Mouse (Mus musculus): ENCODE measurements around the gene Hk1. TPM values are rescaled to one million over a fixed set of nuclear protein-coding genes. Genes with fewer than 3 reads are reported as not detected.
A peak's percentile ranks its signal among the peaks of the same experiment; 100 is the strongest.
"Not testable (repeated sequence)": the region's sequence is repeated elsewhere in the genome, so short reads cannot be mapped to it uniquely, and the experiment has no call there.

Gene Hk1
- polyA plus RNA-seq, 1 experiment from 2014 or later, result 31.7 TPM

DNA sequence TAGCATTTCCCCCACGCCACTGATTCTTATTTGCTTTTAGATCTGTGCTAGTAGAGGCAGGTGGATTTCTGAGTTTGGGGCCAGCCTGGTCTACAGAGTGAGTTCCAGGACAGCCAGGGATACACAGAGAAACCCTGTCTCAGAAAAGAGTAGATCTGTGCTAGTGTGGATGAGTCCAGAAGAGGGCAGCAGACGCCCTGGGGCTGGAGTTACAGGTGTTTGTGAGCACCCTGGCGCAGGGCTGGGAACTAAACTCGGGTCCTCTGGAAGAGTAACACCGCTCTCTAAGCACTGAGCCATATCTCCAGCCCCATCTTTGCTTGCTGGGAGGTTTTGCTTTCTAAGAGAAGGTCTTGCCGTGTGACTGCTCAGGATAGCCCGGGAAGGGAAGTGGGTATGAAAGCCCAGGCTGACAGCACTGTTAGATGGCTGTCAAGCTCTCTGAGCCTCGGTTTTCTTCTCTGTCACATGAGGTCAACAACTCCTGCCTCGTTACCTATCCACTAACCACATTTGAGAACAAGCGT is 50.8 kb downstream of the Hk1 start:
- no peak overlapping the region for H3K27ac ChIP-seq (replicated peaks)
- DNase-seq (ENCODE audit: low spot score), result no peak
- H3K27me3 ChIP-seq (replicated peaks; ENCODE audit: low read depth, poor library complexity, severe bottlenecking), result no peaks in the 10 kb centered on the region
- WGBS, result 89% methylated on average over 10 of the region's 10 CpGs
- H3K4me1 ChIP-seq, result peaks cover 35% of the 10 kb centered on the region
- no peak overlapping the region for H3K4me3 ChIP-seq
- no peaks in the 10 kb centered on the region for H3K9me3 ChIP-seq
- no peaks in the 10 kb centered on the region for H3K36me3 ChIP-seq (replicated peaks)

DNA sequence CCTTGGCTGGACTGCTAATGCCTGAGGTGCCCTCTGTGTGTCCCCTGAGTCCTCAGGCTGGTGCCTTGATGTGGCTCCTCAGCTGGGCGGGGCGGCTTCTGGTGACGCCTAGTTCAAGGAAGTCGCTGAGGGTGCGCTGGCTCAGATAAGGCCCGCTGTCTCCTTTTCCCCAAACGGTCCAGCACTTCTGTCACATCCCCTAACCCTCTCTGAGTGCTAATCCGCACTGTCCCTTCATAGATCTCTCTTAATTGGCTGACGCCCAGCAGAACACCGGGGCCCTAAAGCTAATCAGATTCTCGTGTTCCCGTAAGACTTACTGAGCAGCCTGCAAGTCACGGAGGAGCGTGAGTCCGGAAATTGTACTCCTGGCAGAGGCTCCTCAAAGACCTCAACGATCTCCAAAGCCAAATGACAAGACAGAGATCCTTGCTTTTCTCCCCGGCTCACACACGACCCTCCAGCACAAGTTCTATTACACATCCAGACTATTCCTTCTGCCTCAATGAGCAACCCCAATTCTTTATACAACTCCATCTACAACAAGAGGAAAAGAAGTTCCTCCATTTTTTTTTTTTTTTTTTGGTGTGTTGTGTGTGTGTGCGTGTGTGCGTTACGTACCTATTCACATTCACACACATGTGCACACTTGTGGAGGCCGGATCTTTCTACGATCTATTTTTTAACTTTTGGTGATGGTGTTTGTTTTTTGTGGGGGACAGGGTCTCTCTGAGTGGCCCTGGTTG is 52.0 kb downstream of the Hk1 start:
- peaks cover 35% of the 10 kb centered on the region for H3K4me1 ChIP-seq
- H3K27ac ChIP-seq (replicated peaks), result no peak overlapping the region
- H3K27me3 ChIP-seq (replicated peaks; ENCODE audit: low read depth, poor library complexity, severe bottlenecking), result no peaks in the 10 kb centered on the region
- H3K4me3 ChIP-seq, result no peak overlapping the region
- WGBS, result 64% methylated on average over 23 of the region's 23 CpGs
- no peak for DNase-seq (ENCODE audit: low spot score)
- H3K9me3 ChIP-seq, result no peaks in the 10 kb centered on the region
- no peaks in the 10 kb centered on the region for H3K36me3 ChIP-seq (replicated peaks)

DNA sequence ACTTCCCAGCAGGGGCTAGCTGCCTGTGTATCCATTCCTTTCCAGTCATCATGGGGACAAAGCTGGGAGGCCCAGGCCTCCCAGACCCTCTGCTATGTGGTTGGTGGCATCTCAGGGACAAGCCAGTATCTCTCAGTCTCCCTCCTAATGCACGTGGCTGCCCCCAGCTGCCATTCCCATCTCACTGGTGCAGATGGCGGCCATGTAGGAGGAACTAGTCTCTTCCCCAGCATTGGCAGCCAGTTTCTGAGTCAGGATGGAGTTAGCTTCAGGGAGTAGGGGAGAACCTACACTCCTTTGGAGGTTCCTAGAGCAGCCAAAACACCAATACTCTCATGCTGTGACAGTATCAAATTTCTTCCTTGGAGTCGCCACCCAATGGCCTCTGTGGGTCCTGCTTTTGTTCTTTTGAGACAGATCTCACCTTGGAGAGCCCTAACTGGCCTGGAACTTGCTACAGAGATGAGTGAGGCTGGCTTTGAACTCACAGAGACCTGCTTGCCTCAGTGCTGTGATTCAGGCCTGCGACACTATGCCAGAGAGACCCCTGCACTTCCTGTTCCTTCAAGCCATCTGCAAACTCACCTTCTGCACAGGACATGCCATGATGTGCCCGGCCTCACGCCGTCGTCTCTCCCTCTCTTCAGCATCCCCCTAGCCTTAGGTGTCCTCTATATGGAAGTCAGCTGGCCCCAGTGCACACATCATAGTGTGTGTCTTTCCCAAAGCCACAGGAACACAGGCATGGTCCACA is 52.7 kb downstream of the Hk1 start:
- 72% methylated on average over 8 of the region's 8 CpGs for WGBS
- no peaks in the 10 kb centered on the region for H3K36me3 ChIP-seq (replicated peaks)
- H3K27me3 ChIP-seq (replicated peaks; ENCODE audit: low read depth, poor library complexity, severe bottlenecking), result no peaks in the 10 kb centered on the region
- H3K9me3 ChIP-seq, result no peaks in the 10 kb centered on the region
- H3K4me3 ChIP-seq, result no peak overlapping the region
- DNase-seq (ENCODE audit: low spot score), result no peak
- no peak overlapping the region for H3K27ac ChIP-seq (replicated peaks)
- peaks cover 29% of the 10 kb centered on the region for H3K4me1 ChIP-seq

DNA sequence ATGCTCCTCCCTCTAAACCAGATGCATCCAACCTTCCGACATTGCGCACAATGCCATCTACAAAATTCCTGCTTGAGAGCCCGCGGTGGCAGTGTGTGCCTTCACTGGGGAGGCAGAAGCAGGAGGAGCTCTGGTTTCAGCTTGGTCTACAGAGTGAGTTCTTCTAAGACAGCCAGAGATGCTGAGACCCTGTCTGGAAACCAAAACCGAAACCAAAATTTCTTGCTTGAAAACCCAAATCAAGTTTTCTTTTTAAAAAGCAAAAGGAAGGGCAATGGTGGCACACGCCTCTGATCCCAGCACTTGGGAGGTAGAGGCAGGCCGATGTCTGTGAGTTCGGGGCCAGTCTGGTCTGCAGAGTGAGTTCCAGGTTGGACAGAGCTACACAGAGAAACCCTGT is 53.7 kb downstream of the Hk1 start:
- peaks cover 26% of the 10 kb centered on the region for H3K4me1 ChIP-seq
- H3K27me3 ChIP-seq (replicated peaks; ENCODE audit: low read depth, poor library complexity, severe bottlenecking), result no peaks in the 10 kb centered on the region
- H3K4me3 ChIP-seq, result no peak overlapping the region
- no peaks in the 10 kb centered on the region for H3K9me3 ChIP-seq
- H3K27ac ChIP-seq (replicated peaks), result no peak overlapping the region
- H3K36me3 ChIP-seq (replicated peaks), result no peaks in the 10 kb centered on the region
- WGBS, result 93% methylated on average over 8 of the region's 8 CpGs
- no peak for DNase-seq (ENCODE audit: low spot score)

DNA sequence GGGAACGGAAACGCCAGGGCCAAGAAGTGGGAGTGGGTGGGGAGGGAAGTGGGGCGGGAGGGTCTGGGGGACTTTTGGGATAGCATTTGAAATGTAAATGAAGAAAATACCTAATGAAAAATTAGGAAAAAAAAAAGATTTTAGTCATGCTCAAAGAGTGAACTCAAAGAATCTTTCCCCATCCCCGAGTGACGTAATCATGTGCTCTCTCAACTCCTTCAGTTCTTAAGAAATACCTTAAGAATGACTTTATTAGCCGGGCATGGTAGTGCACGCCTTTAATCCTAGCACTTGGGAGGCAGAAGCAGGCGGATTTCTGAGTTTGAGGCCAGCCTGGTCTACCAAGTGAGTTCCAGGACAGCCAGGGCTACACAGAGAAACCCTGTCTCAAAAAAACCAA is 56.9 kb downstream of the Hk1 start:
- not testable (repeated sequence) for H3K4me3 ChIP-seq; H3K36me3 ChIP-seq (replicated peaks); H3K9me3 ChIP-seq; H3K27me3 ChIP-seq (replicated peaks; ENCODE audit: low read depth, poor library complexity, severe bottlenecking); H3K27ac ChIP-seq (replicated peaks); DNase-seq (ENCODE audit: low spot score)
- WGBS, result 92% methylated on average over 8 of the region's 8 CpGs
- H3K4me1 ChIP-seq, result peaks cover 15% of the 10 kb centered on the region

DNA sequence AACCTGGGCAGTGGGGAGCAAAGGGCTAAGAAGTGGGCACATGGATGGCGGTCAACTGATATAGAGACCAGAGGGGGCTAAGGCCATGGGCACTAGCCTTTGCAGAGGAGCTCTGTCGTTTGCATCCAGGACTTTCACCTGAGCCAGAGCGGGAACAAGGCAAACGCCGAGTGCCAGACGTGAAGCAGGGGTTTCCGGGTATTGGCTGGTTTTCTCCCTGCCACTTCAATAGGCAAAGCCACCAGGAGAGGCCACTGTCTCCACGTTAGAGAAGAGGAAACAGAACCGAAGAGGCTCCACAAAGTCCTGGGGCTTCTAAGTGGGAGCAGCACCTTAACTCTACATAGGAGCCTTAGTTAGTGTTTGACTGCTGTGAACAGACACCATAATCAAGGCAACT is 58.3 kb downstream of the Hk1 start:
- no peak overlapping the region for H3K27ac ChIP-seq (replicated peaks)
- no peak overlapping the region for H3K4me3 ChIP-seq
- H3K36me3 ChIP-seq (replicated peaks), result no peaks in the 10 kb centered on the region
- H3K9me3 ChIP-seq, result no peaks in the 10 kb centered on the region
- WGBS, result 72% methylated on average over 9 of the region's 9 CpGs
- no peaks in the 10 kb centered on the region for H3K27me3 ChIP-seq (replicated peaks; ENCODE audit: low read depth, poor library complexity, severe bottlenecking)
- no peak for DNase-seq (ENCODE audit: low spot score)
- H3K4me1 ChIP-seq, result peaks cover 3% of the 10 kb centered on the region

DNA sequence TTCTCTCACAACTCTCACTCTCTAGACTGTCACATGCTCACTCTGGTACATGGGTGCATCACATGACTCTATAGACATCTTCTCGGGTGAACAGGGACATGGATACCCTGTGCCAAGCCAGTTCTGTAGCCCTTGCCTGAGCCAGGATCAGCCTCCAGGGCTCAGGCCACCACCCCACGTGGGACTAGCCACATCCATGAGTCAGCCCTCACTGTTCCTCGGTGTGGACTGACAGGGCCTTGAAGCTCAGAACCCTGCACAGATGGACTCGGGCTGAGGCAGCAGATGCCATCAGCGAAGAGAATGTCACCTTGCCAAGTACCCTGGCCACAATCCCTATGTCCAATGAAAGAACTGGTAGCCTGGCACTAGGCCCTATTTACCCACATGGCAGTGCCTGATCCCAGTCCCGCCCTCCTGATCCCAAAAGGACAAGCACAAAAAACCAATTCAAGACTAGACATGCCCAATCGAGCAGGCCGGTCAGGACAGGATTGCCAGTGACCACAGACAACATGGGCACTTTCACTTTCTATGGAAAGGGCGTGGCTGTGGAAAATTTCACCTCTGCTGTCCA is 59.2 kb downstream of the Hk1 start:
- Histone ChIP-seq H3K27ac (replicated peaks) (no peak overlapping the region), H3K36me3 (replicated peaks) (no peaks in the 10 kb centered on the region), H3K4me1 (peaks cover 2% of the 10 kb centered on the region; the same call in 1 of the 2 replicates), H3K9me3 (no peaks in the 10 kb centered on the region), H3K27me3 (replicated peaks; ENCODE audit: low read depth, poor library complexity, severe bottlenecking) (no peaks in the 10 kb centered on the region), H3K4me3 (no peak overlapping the region)
- 87% methylated on average over 9 of the region's 9 CpGs for WGBS
- no peak for DNase-seq (ENCODE audit: low spot score)

DNA sequence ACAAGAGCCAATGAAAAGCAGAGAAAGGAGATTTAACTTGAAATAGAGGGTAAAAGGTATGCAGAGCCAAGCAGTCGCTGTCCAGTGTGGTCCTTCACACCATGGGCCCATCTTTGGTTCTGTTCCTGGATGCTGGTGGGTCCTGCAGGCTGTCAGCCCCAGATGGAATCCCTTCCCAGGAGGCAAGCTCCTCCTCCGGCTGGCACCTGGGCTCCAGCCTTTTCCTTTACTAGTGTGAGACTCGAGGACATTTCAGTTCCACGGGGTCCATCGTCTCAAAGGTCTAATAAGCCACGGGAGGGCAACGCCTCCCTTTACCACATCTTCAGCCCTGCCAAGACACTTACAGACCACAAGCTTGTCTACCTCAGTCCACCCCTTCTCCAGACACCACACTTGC is 60.6 kb downstream of the Hk1 start:
- H3K27ac ChIP-seq (replicated peaks), result no peak overlapping the region
- H3K4me3 ChIP-seq, result no peak overlapping the region
- no peaks in the 10 kb centered on the region for H3K36me3 ChIP-seq (replicated peaks)
- no peaks in the 10 kb centered on the region for H3K9me3 ChIP-seq
- 82% methylated on average over 7 of the region's 7 CpGs for WGBS
- no peak for DNase-seq (ENCODE audit: low spot score)
- H3K4me1 ChIP-seq, result peaks cover 9% of the 10 kb centered on the region
- no peaks in the 10 kb centered on the region for H3K27me3 ChIP-seq (replicated peaks; ENCODE audit: low read depth, poor library complexity, severe bottlenecking)

DNA sequence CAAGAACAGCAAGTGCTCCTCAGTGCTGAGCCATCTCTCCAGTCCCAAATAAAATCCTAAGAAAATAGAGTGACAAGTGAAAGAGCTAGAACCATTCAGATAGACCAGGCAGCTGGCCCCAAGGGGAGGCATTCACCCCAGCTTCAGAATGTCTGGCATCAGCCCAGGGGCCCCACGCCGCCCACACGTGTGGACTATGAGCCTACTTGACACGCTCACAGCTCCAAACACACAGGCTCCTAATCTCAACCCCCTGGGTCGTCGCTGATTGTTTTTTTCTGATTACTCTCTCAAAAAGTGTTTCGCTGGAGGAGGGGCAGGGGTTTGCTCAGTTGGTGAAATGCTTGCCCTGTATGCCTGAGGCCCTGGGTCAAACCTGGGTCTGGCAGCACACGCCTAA is 63.2 kb downstream of the Hk1 start:
- no peaks in the 10 kb centered on the region for H3K9me3 ChIP-seq
- no peaks in the 10 kb centered on the region for H3K27me3 ChIP-seq (replicated peaks; ENCODE audit: low read depth, poor library complexity, severe bottlenecking)
- H3K4me3 ChIP-seq, result no peak overlapping the region
- 79% methylated on average over 8 of the region's 8 CpGs for WGBS
- DNase-seq (ENCODE audit: low spot score), result no peak
- H3K36me3 ChIP-seq (replicated peaks), result no peaks in the 10 kb centered on the region
- H3K27ac ChIP-seq (replicated peaks), result no peak overlapping the region
- peaks cover 25% of the 10 kb centered on the region for H3K4me1 ChIP-seq

DNA sequence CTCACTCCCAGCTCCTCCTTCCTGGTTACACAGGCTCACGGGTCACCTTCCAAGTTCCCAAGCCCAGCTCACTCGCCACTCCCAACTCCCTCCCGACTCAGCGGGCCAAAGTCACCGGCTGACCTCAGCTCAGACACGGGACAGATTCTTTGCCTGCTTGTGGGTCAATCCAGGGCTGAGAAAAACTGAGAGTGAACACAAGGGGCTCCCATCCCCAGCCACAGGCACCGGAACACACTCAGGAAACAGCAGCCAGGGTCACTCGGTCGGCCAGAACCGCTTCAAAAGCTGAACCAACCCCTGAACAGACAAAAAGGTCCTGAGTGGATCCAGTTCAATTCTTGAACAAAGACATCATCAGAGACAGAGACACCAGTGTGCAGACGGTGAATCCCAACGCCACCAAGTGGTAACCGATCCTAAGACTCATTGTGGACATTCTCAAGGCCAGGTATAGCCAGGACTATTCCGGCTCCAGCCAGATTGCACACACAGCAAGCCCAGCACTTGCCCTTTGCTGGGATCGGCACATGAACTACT is 65.8 kb downstream of the Hk1 start:
- no peaks in the 10 kb centered on the region for H3K36me3 ChIP-seq (replicated peaks)
- H3K4me3 ChIP-seq, result no peak overlapping the region
- H3K9me3 ChIP-seq, result no peaks in the 10 kb centered on the region
- WGBS, result 61% methylated on average over 15 of the region's 15 CpGs
- H3K4me1 ChIP-seq, result peaks cover 46% of the 10 kb centered on the region
- H3K27ac ChIP-seq (replicated peaks), result peak overlapping the region; percentile 71
- H3K27me3 ChIP-seq (replicated peaks; ENCODE audit: low read depth, poor library complexity, severe bottlenecking), result no peaks in the 10 kb centered on the region
- DNase-seq (ENCODE audit: low spot score), result no peak

DNA sequence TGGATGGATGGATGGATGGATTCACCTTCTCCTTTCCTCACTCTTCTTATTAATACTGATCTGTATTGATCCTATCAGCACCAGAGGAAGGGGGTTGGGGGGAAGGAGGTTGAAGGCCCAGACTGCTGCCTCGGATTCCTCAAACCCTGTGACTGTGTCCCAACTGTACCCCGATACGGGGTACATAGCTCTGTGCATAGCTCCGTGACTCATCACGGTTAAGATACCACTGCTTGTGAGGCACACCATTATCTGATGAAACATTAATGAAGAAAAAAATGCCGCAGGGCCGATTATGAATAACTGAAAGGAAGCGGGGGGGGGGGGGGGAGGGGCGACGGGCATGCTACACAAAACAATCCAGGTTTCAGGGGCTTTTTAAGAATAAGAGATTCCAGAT is 66.6 kb downstream of the Hk1 start:
- H3K4me3 ChIP-seq, result no peak overlapping the region
- H3K4me1 ChIP-seq, result peaks cover 50% of the 10 kb centered on the region
- H3K9me3 ChIP-seq, result 0 out of 2 replicates have a peak, but pooled peaks cover 1% of the 10 kb centered on the region
- no peaks in the 10 kb centered on the region for H3K36me3 ChIP-seq (replicated peaks)
- H3K27me3 ChIP-seq (replicated peaks; ENCODE audit: low read depth, poor library complexity, severe bottlenecking), result no peaks in the 10 kb centered on the region
- 76% methylated on average over 10 of the region's 10 CpGs for WGBS
- no peak for DNase-seq (ENCODE audit: low spot score)
- peak overlapping the region; percentile 71; the same call in 1 of the 2 replicates for H3K27ac ChIP-seq (replicated peaks)

DNA sequence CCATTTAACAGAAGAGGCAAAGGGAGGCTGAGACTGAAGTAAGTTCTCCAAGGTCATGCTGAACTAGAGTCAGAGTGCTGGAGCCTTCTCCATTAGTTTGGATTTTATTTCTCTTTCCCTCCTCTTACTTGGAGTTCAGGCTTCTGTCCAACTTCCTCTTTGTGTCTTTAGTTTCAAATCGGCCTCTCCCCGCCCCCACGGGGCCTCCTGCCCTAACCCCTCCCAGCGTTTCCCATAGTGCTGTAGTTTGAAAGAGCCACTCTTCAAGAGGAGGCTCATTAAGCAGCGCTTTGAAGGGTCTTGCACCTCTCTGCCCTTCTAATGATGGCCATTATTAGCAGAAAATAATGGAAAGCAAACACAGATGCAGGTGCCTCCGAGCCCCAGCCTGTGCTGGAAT is 68.2 kb downstream of the Hk1 start:
- H3K27ac ChIP-seq (replicated peaks), result peak overlapping the region; percentile 30; the same call in 1 of the 2 replicates
- no peaks in the 10 kb centered on the region for H3K27me3 ChIP-seq (replicated peaks; ENCODE audit: low read depth, poor library complexity, severe bottlenecking)
- no peaks in the 10 kb centered on the region for H3K36me3 ChIP-seq (replicated peaks)
- peak; percentile 48 for DNase-seq (ENCODE audit: low spot score)
- 44% methylated on average over 6 of the region's 6 CpGs for WGBS
- H3K4me3 ChIP-seq, result no peak overlapping the region
- peaks cover 56% of the 10 kb centered on the region for H3K4me1 ChIP-seq
- H3K9me3 ChIP-seq, result 0 out of 2 replicates have a peak, but pooled peaks cover 6% of the 10 kb centered on the region

All from embryonic facial prominence, embryonic 10.5 days (tissue).